8 mouse cellular contexts compared by ENCODE assay signal in genomic region chr9:121709898-121710583, GRCm38 (mm10). TPM values are rescaled to one million over a fixed set of nuclear protein-coding genes. Genes with fewer than 3 reads are reported as not detected.
DNase-seq lines count a peak whose midpoint lies in the region; ATAC-seq lines count a peak whose summit lies in the region.

Gene Ss18l2, plus strand, starts transcription at chr9:121710329.

- WGBS in forebrain, embryonic 14.5 days, result 5% methylated on average over 37 of the region's 37 CpGs
- 4% methylated on average over 37 of the region's 37 CpGs for WGBS in neural tube, embryonic 15.5 days

- peaks cover 9% of the 10 kb centered on the region for H3K36me3 ChIP-seq in forebrain, embryonic 14.5 days (ENCODE audit: control insufficient read depth, insufficient read depth, low read length)
- H3K36me3 ChIP-seq in neural tube, embryonic 15.5 days, result peaks cover 5% of the 10 kb centered on the region; the same call in 1 of the 2 replicates

- ATAC-seq in forebrain, embryonic 14.5 days, result peak; percentile 98
- ATAC-seq in neural tube, embryonic 15.5 days (ENCODE audit: low FRiP score), result peak; percentile 96

- peak within 1 kb of the TSS; percentile 93 for H3K9ac ChIP-seq in forebrain, embryonic 14.5 days (ENCODE audit: low read length)
- peak within 1 kb of the TSS; percentile 95 for H3K9ac ChIP-seq in neural tube, embryonic 15.5 days (replicated peaks)

- intact Hi-C loops in heart, postnatal 14 days (cut with DNase I), result no loop called here

- H3K9me3 ChIP-seq in forebrain, embryonic 14.5 days (replicated peaks; ENCODE audit: control insufficient read depth, low read length), result no peaks in the 10 kb centered on the region
- H3K9me3 ChIP-seq in neural tube, embryonic 15.5 days (replicated peaks), result no peaks in the 10 kb centered on the region

- H3K4me3 ChIP-seq in forebrain, embryonic 14.5 days (ENCODE audit: low read depth, low read length), result peak within 1 kb of the TSS; percentile 95
- peak within 1 kb of the TSS; percentile 80 for H3K4me3 ChIP-seq in neural tube, embryonic 15.5 days (replicated peaks)

- peaks cover 14% of the 10 kb centered on the region for H3K4me1 ChIP-seq in forebrain, embryonic 14.5 days (ENCODE audit: control insufficient read depth, insufficient read depth, low read length)
- peaks cover 32% of the 10 kb centered on the region for H3K4me1 ChIP-seq in neural tube, embryonic 15.5 days

- no peaks in the 10 kb centered on the region for H3K27me3 ChIP-seq in forebrain, embryonic 14.5 days (replicated peaks; ENCODE audit: control insufficient read depth, insufficient read depth, low read length)
- 0 out of 2 replicates have a peak, but pooled peaks cover 3% of the 10 kb centered on the region for H3K27me3 ChIP-seq in neural tube, embryonic 15.5 days (replicated peaks)

- peak within 1 kb of the TSS; percentile 88 for H3K27ac ChIP-seq in forebrain, embryonic 14.5 days (ENCODE audit: low read depth, low read length)
- H3K27ac ChIP-seq in neural tube, embryonic 15.5 days (replicated peaks), result peak within 1 kb of the TSS; percentile 95

- peak; percentile 99 for DNase-seq in ES-CJ7 (ENCODE audit: low read depth, low spot score)
- DNase-seq in cerebellum, adult 11 months, result peak; percentile 96
- DNase-seq in forebrain, embryonic 14.5 days (ENCODE audit: low spot score), result peak; percentile 100
- peak; percentile 97 to 98 for DNase-seq in heart, postnatal 14 days
- peak; percentile 99 for DNase-seq in layer of hippocampus, adult 11-12 months (ENCODE audit: low spot score)
- peak; percentile 98 to 99 for DNase-seq in lung, adult 18-20 months
- DNase-seq in testis, postnatal 14 days (ENCODE audit: low spot score), result peak; percentile 98

- peak within 1 kb of the TSS; percentile 76 for H3K4me2 ChIP-seq in forebrain, embryonic 14.5 days (ENCODE audit: low read length)
- peak within 1 kb of the TSS; percentile 70 for H3K4me2 ChIP-seq in neural tube, embryonic 15.5 days

RNA-seq across cellular contexts. Expression of gene Ss18l2, which starts in this region (rescaled TPM):
- 149 and 186 TPM in 2 replicates for polyA plus RNA-seq in forebrain, embryonic 14.5 days (2014; fragmentation: Nextera tagmentation; extraction: Ambion mirVana)
- 100 to 1,000 TPM; 128 to 131 TPM for total RNA-seq in heart, postnatal 14 days (2021)
- 182 and 206 TPM in 2 replicates for polyA plus RNA-seq in neural tube, embryonic 15.5 days (2015; fragmentation: Nextera tagmentation; extraction: Ambion mirVana)

Comparison
In these comparisons a context has a peak if more than half of its experiments do, and no peak if none do; other contexts are left out.
1. Peak in every context shown above with its lines: DNase-seq, ATAC-seq, H3K4me3 ChIP-seq and H3K27ac ChIP-seq.